Mouse (Mus musculus): ENCODE measurements around the gene Myrip. TPM values are rescaled to one million over a fixed set of nuclear protein-coding genes. Genes with fewer than 3 reads are reported as not detected.
"Not testable (repeated sequence)": the region's sequence is repeated elsewhere in the genome, so short reads cannot be mapped to it uniquely, and the experiment has no call there.

Gene Myrip
- not detected in 2 replicates for polyA plus RNA-seq (2012; ENCODE audit: insufficient read depth, low replicate concordance)

DNA sequence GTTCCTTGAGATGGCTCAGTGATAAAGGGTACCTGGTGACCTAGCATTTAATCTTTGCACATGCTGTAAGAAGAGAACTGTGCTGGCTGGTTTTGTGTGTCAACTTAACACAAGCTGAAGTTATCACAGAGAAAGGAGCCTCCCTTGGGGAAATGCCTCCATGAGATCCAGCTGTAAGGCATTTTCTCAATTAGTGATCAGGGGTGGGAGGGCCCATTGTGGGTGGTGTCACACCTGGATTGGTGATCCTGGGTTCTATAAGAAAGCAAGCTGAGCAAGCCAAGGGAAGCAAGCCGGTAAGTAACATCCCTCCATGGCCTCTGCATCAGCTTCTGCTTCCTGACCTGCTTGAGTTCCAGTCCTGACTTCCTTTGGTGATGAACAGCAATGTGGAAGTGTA is at the start of gene Myrip:
Gene Myrip (plus strand): TSS at position 301 of the 400 bp plus-strand sequence.
- not testable (repeated sequence) for H3K4me1 ChIP-seq; H3K4me3 ChIP-seq (replicated peaks); H3K36me3 ChIP-seq (replicated peaks; ENCODE audit: low read length)
- Histone ChIP-seq H3K27me3 (replicated peaks) (peaks cover 49% of the 10 kb centered on the region), H3K9me3 (peaks cover 19% of the 10 kb centered on the region)

DNA sequence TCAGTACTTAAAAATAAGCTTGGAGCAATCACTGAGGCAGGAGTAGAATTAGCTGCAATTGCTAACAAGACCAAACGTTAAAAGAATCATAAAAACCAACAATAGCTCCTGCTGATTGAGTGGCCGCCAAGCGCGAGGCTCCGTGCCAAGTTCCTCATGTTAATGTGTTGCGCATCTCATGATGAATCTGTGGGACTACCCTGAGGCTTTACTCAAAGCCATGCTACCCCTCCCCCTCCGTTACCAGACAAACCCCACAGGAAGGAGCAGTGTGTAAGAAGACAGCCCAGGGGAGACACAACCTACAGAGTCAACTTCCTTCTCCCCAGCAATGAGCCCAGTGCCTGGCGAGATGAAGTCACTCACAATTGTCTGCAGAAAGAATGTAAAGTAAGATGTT is 41.5 kb upstream of the Myrip start:
- TF ChIP-seq FLI1 (IDR thresholded peaks at IDR 0.05; ENCODE audit: low read length) (no peak), GATA1 (IDR thresholded peaks at IDR 0.05; ENCODE audit: borderline replicate concordance, low read length) (no peak)
- H3K4me3 ChIP-seq (replicated peaks): no peak overlapping the region
- peaks cover 3% of the 10 kb centered on the region; the same call in 1 of the 2 replicates for H3K9me3 ChIP-seq
- H3K27me3 ChIP-seq (replicated peaks): peaks cover 2% of the 10 kb centered on the region
- no peaks in the 10 kb centered on the region for H3K36me3 ChIP-seq (replicated peaks; ENCODE audit: low read length)
- no peaks in the 10 kb centered on the region for H3K4me1 ChIP-seq

- Histone ChIP-seq H3K27me3 (replicated peaks) (peaks cover 2% of the 10 kb centered on the region), H3K36me3 (replicated peaks; ENCODE audit: low read length) (no peaks in the 10 kb centered on the region), H3K4me1 (no peaks in the 10 kb centered on the region), H3K4me3 (replicated peaks) (no peak overlapping the region), H3K9me3 (no peaks in the 10 kb centered on the region)
- TF ChIP-seq FLI1 (IDR thresholded peaks at IDR 0.05; ENCODE audit: low read length) (no peak), GATA1 (IDR thresholded peaks at IDR 0.05; ENCODE audit: borderline replicate concordance, low read length) (no peak)
Observed at GRCm38 (mm10) chr9:120263994-120264393, 37.3 kb upstream of the Myrip start.

GRCm38 (mm10) chr9:120273083-120273482 is 28.2 kb upstream of the Myrip start:
- TF ChIP-seq FLI1 (IDR thresholded peaks at IDR 0.05; ENCODE audit: low read length) (no peak), GATA1 (IDR thresholded peaks at IDR 0.05; ENCODE audit: borderline replicate concordance, low read length) (no peak)
- H3K9me3 ChIP-seq: 0 out of 2 replicates have a peak, but pooled peaks cover 2% of the 10 kb centered on the region
- no peaks in the 10 kb centered on the region for H3K4me1 ChIP-seq
- H3K4me3 ChIP-seq (replicated peaks): no peak overlapping the region
- H3K27me3 ChIP-seq (replicated peaks): peaks cover 4% of the 10 kb centered on the region
- no peaks in the 10 kb centered on the region for H3K36me3 ChIP-seq (replicated peaks; ENCODE audit: low read length)

GRCm38 (mm10) chr9:120275226-120275625 is 26.1 kb upstream of the Myrip start:
- no peaks in the 10 kb centered on the region for H3K36me3 ChIP-seq (replicated peaks; ENCODE audit: low read length)
- no peak for TF ChIP-seq FLI1 (IDR thresholded peaks at IDR 0.05; ENCODE audit: low read length)
- TF ChIP-seq GATA1 (IDR thresholded peaks at IDR 0.05; ENCODE audit: borderline replicate concordance, low read length): no peak
- H3K4me3 ChIP-seq (replicated peaks): no peak overlapping the region
- peaks cover 4% of the 10 kb centered on the region for H3K27me3 ChIP-seq (replicated peaks)
- H3K9me3 ChIP-seq: 0 out of 2 replicates have a peak, but pooled peaks cover 2% of the 10 kb centered on the region
- H3K4me1 ChIP-seq: no peaks in the 10 kb centered on the region

DNA sequence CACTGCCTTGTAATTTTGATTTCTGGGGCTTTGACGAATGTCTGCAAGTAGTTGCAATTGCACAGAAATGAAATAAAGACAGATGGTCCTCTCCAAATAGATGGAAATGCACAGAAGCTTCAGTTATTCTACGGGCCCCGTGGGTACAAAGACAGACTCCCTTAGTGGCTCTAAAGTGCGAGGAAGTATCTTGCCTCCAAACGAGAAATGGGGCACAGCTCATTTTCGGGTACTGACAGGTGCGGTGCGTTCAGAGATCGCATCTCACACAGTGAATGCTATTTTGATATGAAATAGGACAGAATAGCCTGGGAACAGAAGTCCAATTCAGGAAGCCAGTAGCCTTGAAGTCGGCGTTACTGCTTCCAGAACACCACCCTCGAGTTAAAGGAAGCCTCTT is 20.2 kb upstream of the Myrip start:
- Histone ChIP-seq H3K4me1 (no peaks in the 10 kb centered on the region), H3K4me3 (replicated peaks) (no peak overlapping the region), H3K36me3 (replicated peaks; ENCODE audit: low read length) (no peaks in the 10 kb centered on the region), H3K27me3 (replicated peaks) (peaks cover 4% of the 10 kb centered on the region), H3K9me3 (no peaks in the 10 kb centered on the region)
- no peak for TF ChIP-seq GATA1 (IDR thresholded peaks at IDR 0.05; ENCODE audit: borderline replicate concordance, low read length)
- no peak for TF ChIP-seq FLI1 (IDR thresholded peaks at IDR 0.05; ENCODE audit: low read length)

DNA sequence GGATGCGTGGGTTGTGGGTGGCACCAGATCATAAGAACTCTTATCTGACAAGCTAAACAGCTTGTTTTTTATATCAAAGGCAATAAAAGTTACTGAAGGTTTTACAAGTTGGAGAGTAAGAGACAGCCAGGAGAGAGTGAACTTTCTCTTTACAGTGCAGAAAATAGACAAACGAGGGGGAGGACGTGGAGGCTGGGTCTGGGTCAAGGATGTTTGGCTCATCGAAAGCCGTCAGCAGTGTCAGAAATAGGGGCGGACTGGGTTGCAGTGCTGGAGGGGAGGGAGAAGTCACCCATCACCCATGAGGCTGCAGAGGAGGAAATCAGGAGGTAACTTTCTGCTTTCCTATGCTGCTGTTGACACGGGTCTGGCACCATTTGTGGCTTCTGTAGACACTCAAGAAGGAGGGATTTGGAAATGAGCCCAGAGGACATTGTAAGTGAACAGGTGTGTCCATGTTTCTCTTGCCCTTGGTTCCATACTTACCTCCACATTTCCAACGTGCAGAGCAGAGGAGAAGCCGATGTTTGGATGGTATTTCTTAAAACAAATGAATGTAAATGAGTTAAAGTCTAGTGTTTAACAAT is 18.8 kb upstream of the Myrip start:
- no peak for TF ChIP-seq GATA1 (IDR thresholded peaks at IDR 0.05; ENCODE audit: borderline replicate concordance, low read length)
- TF ChIP-seq FLI1 (IDR thresholded peaks at IDR 0.05; ENCODE audit: low read length): no peak
- H3K27me3 ChIP-seq (replicated peaks): peaks cover 4% of the 10 kb centered on the region

DNA sequence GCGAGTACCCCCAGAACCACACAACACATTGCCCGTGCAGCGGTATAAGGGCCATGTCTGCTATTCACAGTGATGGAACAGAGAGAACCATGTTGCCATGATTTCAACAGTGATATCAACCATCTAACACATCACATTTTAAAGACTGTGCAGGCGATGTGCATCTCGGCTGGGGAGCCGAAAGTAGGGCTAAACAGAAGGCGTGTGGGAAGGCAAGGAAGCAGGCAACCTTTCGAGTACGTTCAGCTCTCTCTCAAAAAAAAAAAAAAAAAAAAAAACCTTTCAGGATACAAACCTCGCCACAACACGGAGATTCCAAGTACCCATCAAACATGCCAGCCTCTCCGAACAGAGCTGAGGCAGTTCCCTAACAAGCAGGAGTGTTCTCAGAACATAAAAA is 17.8 kb upstream of the Myrip start:
- no peak for TF ChIP-seq GATA1 (IDR thresholded peaks at IDR 0.05; ENCODE audit: borderline replicate concordance, low read length)
- TF ChIP-seq FLI1 (IDR thresholded peaks at IDR 0.05; ENCODE audit: low read length): no peak
- H3K4me1 ChIP-seq: no peaks in the 10 kb centered on the region
- no peak overlapping the region for H3K4me3 ChIP-seq (replicated peaks)
- H3K36me3 ChIP-seq (replicated peaks; ENCODE audit: low read length): no peaks in the 10 kb centered on the region
- H3K9me3 ChIP-seq: no peaks in the 10 kb centered on the region
- H3K27me3 ChIP-seq (replicated peaks): peaks cover 6% of the 10 kb centered on the region

More for the DNA sequence above, 18.8 kb upstream of the Myrip start:
- no peak overlapping the region for H3K4me3 ChIP-seq (replicated peaks)
- no peaks in the 10 kb centered on the region for H3K9me3 ChIP-seq
- H3K4me1 ChIP-seq: no peaks in the 10 kb centered on the region
- H3K36me3 ChIP-seq (replicated peaks; ENCODE audit: low read length): no peaks in the 10 kb centered on the region

GRCm38 (mm10) chr9:120288011-120288410 is 13.3 kb upstream of the Myrip start:
- Histone ChIP-seq H3K27me3 (replicated peaks) (peaks cover 6% of the 10 kb centered on the region), H3K4me1 (no peaks in the 10 kb centered on the region), H3K4me3 (replicated peaks) (no peak overlapping the region), H3K9me3 (no peaks in the 10 kb centered on the region), H3K36me3 (replicated peaks; ENCODE audit: low read length) (no peaks in the 10 kb centered on the region)
- TF ChIP-seq GATA1 (IDR thresholded peaks at IDR 0.05; ENCODE audit: borderline replicate concordance, low read length) (no peak), FLI1 (IDR thresholded peaks at IDR 0.05; ENCODE audit: low read length) (no peak)

DNA sequence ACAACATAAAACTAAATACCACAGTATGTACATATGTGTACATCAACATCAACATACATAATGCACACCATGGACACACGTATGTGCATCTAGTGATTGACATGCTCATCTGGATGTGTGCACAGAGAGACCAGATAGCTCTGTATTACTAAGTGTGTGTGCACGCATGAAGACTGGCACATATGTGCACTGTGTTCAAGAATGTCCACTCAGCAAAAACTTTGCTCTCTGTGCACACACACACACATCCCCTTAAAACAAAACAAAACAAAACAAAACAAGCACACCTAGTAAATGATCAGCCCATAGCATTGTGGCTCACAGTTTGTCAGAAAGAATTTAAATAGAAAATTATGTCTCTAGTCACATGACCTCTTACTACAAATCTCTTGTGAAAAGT is 10.9 kb upstream of the Myrip start:
- H3K9me3 ChIP-seq: no peaks in the 10 kb centered on the region
- TF ChIP-seq FLI1 (IDR thresholded peaks at IDR 0.05; ENCODE audit: low read length) (no peak), GATA1 (IDR thresholded peaks at IDR 0.05; ENCODE audit: borderline replicate concordance, low read length) (no peak)
- no peaks in the 10 kb centered on the region for H3K36me3 ChIP-seq (replicated peaks; ENCODE audit: low read length)
- no peaks in the 10 kb centered on the region for H3K4me1 ChIP-seq
- H3K27me3 ChIP-seq (replicated peaks): peaks cover 6% of the 10 kb centered on the region
- H3K4me3 ChIP-seq (replicated peaks): no peak overlapping the region

DNA sequence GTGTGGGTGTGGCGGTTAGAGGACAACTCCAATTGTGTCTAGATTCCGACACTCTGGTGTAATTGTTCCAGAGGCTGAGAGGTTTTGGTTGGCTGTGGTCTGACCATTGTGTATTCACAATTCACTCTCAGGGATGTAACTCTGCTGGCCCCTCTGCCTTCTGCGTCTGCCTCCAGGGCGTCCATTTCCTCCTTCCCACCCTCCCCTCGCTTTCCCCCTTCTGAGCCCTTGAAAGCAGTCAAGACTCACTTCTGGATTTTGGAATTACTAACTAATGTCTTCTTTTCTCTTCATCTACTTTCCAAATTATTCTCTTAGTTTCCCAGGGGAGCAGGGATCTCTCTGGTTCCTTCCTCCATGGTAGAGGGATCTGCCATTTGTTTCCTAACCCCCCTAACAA is 8.8 kb upstream of the Myrip start:
- no peak for TF ChIP-seq FLI1 (IDR thresholded peaks at IDR 0.05; ENCODE audit: low read length)
- TF ChIP-seq GATA1 (IDR thresholded peaks at IDR 0.05; ENCODE audit: borderline replicate concordance, low read length): no peak
- Histone ChIP-seq H3K4me3 (replicated peaks) (no peak overlapping the region), H3K9me3 (no peaks in the 10 kb centered on the region), H3K27me3 (replicated peaks) (peaks cover 6% of the 10 kb centered on the region), H3K4me1 (no peaks in the 10 kb centered on the region), H3K36me3 (replicated peaks; ENCODE audit: low read length) (no peaks in the 10 kb centered on the region)
